Mouse (Mus musculus) midbrain, embryonic 16.5 days (tissue): Measurements from ENCODE around the gene Gm49486. TPM values are rescaled to one million over a fixed set of nuclear protein-coding genes. Genes with fewer than 3 reads are reported as not detected.

Source experiments
- ATAC-seq: fragments of 200-750 bp; cut with Nextera tagmentation; 2 replicates; pipeline ENCODE4 v1.8.0; 2017; ENCODE audit warnings: moderate TSS enrichment
- H3K27ac ChIP-seq: fragments of 300-500 bp; sonication (generic); 2 replicates; pipeline ENCODE4 v1.5.1; 2014; ENCODE audit warnings: mild to moderate bottlenecking, low read length, mixed read lengths
- H3K27me3 ChIP-seq: fragments of 300-500 bp; sonication (generic); 2 replicates; pipeline ENCODE4 v1.6.1; 2014; ENCODE audit warnings: low read depth, low read length, mixed read lengths; ENCODE audit not compliant: control insufficient read depth, insufficient read depth
- H3K36me3 ChIP-seq: fragments of 300-500 bp; sonication (generic); 2 replicates; pipeline ENCODE4 v1.6.1; 2014; ENCODE audit warnings: mild to moderate bottlenecking, low read length, moderate library complexity, mixed read lengths; ENCODE audit not compliant: control insufficient read depth, insufficient read depth
- H3K4me1 ChIP-seq: fragments of 300-500 bp; sonication (generic); 2 replicates; pipeline ENCODE4 v1.6.1; 2014; ENCODE audit warnings: mild to moderate bottlenecking, low read length, mixed read lengths; ENCODE audit not compliant: control insufficient read depth, insufficient read depth
- H3K4me2 ChIP-seq: fragments of 300-500 bp; sonication (generic); 2 replicates; pipeline ENCODE4 v1.6.1; 2014; ENCODE audit warnings: mild to moderate bottlenecking, low read length, mixed read lengths
- H3K4me3 ChIP-seq: fragments of 300-500 bp; sonication (generic); 2 replicates; pipeline ENCODE4 v1.5.1; 2014; ENCODE audit warnings: low read depth, mild to moderate bottlenecking, low read length, moderate library complexity, mixed read lengths
- H3K9ac ChIP-seq: fragments of 300-500 bp; sonication (generic); 2 replicates; pipeline ENCODE4 v1.6.1; 2014; ENCODE audit warnings: low read depth, low read length, mixed read lengths
- H3K9me3 ChIP-seq: fragments of 300-500 bp; sonication (generic); replicated peaks from 2 replicates; pipeline ENCODE4 v1.6.1; 2014; ENCODE audit warnings: mild to moderate bottlenecking, low read length, mixed read lengths; ENCODE audit not compliant: control insufficient read depth, poor library complexity, severe bottlenecking
- WGBS: fragments of 180-500 bp; shearing (Covaris S2); extraction: QIAGEN DNeasy Blood & Tissue Kit; methylation state at CpG from one replicate; pipeline ENCODE4 v1.1.7; 2014; 5-methylcytosine and 5-hydroxymethylcytosine counted together
- polyA plus RNA-seq: library from polyadenylated mRNA; unstranded; fragments of >200 nt; fragmentation: Nextera tagmentation; extraction: Ambion mirVana; gene quantifications from 2 replicates; pipeline ENCODE4 v1.2.1, GENCODE M21; 2015

Gene Gm49486
- polyA plus RNA-seq, 1 experiment from 2014 or later = 1.3 TPM

- Histone ChIP-seq H3K9ac (no peak overlapping the region), H3K36me3 (no peaks in the 10 kb centered on the region; the same call in none of the 2 replicates), H3K27me3 (no peaks in the 10 kb centered on the region), H3K4me3 (no peak overlapping the region), H3K4me1 (no peaks in the 10 kb centered on the region), H3K9me3 (no peaks in the 10 kb centered on the region), H3K27ac (no peak overlapping the region), H3K4me2 (no peak overlapping the region)
- no peak for ATAC-seq
- WGBS = 70% methylated on average over 3 of the region's 5 CpGs
Measured at GRCm38 (mm10) chr15:79304832-79305231, 75.6 kb downstream of the Gm49486 start.

- Histone ChIP-seq H3K9ac (no peak overlapping the region), H3K4me3 (no peak overlapping the region), H3K4me1 (no peaks in the 10 kb centered on the region), H3K27ac (no peak overlapping the region), H3K27me3 (no peaks in the 10 kb centered on the region), H3K4me2 (no peak overlapping the region), H3K9me3 (no peaks in the 10 kb centered on the region), H3K36me3 (peaks cover 3% of the 10 kb centered on the region)
- WGBS = 76% methylated on average over 23 of the region's 23 CpGs
- ATAC-seq = no peak
Measured at GRCm38 (mm10) chr15:79306043-79306637, 76.9 kb downstream of the Gm49486 start.

Other genes starting within 250 kb of the Gm49486 start
- 167 and 180 TPM in 2 replicates for gene H1f0, start 200.9 kb upstream of the Gm49486 start, polyA plus RNA-seq
- gene Galr3, start 187.5 kb upstream of the Gm49486 start, polyA plus RNA-seq = not detected in 2 replicates
- gene Ankrd54, start 166.5 kb upstream of the Gm49486 start, polyA plus RNA-seq = 54.4 and 57.8 TPM in 2 replicates
- 165 TPM in 2 replicates for gene Eif3l, start 154.2 kb upstream of the Gm49486 start, polyA plus RNA-seq
- 12.0 and 12.7 TPM in 2 replicates for gene Micall1, start 120.5 kb upstream of the Gm49486 start, polyA plus RNA-seq
- gene Polr2f, start 88.4 kb upstream of the Gm49486 start, polyA plus RNA-seq = 266 and 286 TPM in 2 replicates
- 18.8 and 19.1 TPM in 2 replicates for gene 1700088E04Rik, start 88.1 kb upstream of the Gm49486 start, polyA plus RNA-seq
- gene Sox10, start 64.2 kb upstream of the Gm49486 start, polyA plus RNA-seq = 3.0 and 3.8 TPM in 2 replicates
- gene Pick1, start 218 bp upstream of the Gm49486 start, polyA plus RNA-seq = 109 and 110 TPM in 2 replicates
- gene Slc16a8, start 25.4 kb downstream of the Gm49486 start, polyA plus RNA-seq = 0.40 and 0.61 TPM in 2 replicates
- gene Baiap2l2, start 56.1 kb downstream of the Gm49486 start, polyA plus RNA-seq = 1.3 and 3.6 TPM in 2 replicates
- 29.8 and 35.3 TPM in 2 replicates for gene Pla2g6, start 99.0 kb downstream of the Gm49486 start, polyA plus RNA-seq
- gene Maff, start 117.2 kb downstream of the Gm49486 start, polyA plus RNA-seq = 0.85 and 0.86 TPM in 2 replicates
- gene Tmem184b, start 174.2 kb downstream of the Gm49486 start, polyA plus RNA-seq = 42.5 and 43.2 TPM in 2 replicates
- gene Csnk1e, start 226.2 kb downstream of the Gm49486 start, polyA plus RNA-seq = 193 and 218 TPM in 2 replicates